Mouse (Mus musculus): ENCODE measurements around the gene Clec16a.

Clec16a gene

DNA sequence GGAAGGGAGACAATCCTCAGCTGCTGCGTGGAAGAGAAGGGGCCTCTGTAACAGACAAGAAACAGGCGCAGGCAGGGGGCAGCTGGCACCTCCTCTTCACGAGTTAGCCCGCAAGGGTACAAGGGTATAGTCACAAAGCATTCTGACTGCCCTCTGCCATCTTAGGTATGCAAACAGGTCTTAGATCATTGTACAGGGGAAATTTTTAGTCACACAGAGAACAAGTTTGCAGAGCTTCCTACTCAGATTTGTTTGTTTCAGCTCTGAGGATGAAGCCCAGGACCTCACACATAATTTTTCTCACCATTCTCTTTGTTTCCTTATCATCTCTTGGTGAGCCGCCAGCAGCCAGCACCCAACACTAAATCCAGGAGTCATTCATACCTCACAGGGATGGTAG, 146.6 kb downstream of the Clec16a start:
- in situ Hi-C loops (cut with MboI; ENCODE audit: low pct_unique_long_range_greater_than_20kb in 1 of 2, low sequenced_read_pairs in 2 of 2, unreplicated experiment in 1 of 2): no loop called here

DNA sequence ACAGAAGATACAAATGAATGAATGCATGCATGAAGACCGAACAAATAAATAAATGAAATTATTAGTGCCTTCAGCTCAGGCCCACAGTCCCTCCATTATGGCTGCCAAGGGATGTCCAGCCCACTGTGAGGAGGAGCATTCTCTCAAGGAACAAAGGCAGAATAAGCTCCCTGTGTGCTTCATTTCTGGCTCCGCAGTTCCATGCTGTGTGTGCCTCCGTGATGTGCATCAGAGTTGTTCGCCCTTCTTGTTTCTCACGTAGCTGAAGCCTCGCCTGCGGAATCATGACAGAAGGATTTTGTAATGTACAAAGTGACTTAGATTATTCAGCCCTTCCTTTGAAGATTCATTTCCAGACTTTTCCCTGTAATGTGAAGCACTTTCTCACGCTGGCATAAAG, 147.7 kb downstream of the Clec16a start:
- in situ Hi-C loops (cut with MboI; ENCODE audit: low pct_unique_long_range_greater_than_20kb in 1 of 2, low sequenced_read_pairs in 2 of 2, unreplicated experiment in 1 of 2): no loop called here

- in situ Hi-C loops (cut with MboI; ENCODE audit: low pct_unique_long_range_greater_than_20kb in 1 of 2, low sequenced_read_pairs in 2 of 2, unreplicated experiment in 1 of 2): no loop called here
Observed at GRCm38 (mm10) chr16:10693424-10693823, 148.3 kb downstream of the Clec16a start.

DNA sequence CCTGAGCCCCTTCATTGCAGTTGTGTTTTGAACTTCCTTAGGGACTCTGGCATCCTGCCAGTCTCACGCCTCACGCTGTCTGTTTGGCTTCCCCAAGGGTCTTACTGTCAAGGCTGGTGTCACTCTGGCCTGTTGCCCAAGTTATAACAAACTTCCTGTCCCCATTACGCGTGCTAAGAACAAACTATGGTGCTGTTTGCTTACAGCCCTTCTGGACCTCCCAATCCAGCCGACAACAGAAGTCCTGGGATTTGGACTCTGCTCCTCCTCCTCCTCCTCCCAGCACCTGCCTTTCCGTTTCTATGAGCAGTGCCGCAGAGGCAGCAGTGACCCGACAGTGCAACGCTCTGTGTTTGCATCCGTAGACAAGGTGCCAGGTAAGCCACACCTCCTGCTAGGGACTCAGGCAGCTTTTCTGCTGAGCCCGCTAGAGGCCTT, 149.3 kb downstream of the Clec16a start:
- in situ Hi-C loops (cut with MboI; ENCODE audit: low pct_unique_long_range_greater_than_20kb in 1 of 2, low sequenced_read_pairs in 2 of 2, unreplicated experiment in 1 of 2): no loop called here

DNA sequence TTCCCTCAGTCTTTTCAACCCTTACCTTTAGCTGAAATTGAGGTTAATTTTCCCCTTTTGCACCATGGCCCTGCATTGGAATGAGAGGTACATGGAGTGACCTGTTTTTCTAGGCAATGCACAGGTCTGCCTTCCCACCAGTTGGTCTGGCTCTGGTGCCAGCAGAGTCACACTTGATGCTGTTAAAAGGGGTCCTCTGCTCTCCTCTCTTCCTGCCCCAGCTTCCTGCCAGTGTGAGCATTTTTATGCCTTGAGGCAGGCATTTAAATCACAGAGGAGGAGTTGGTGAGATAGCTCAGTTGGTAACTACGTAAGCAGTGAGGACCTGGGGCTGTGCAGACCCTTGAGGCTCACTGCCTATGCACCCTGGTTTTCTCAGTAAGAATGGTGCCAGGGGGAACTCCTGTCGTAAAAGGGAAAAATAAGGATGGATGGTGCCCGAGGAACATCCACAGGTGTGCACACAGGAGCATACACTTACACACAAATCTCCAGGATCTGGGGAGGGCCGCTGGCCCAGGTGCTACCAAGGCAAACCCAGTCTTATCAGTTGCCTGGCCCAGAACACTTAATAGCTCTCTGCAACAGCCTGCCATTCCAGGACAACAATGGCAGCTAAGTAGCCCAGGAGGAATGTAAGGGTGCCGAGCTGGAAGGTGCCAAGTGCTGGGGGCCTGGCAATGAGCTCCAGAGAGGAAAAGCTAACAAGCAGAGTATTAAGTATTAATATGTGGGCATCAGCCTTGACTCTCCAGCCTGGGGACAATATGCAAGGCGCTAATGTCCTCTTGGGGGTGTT, 152.9 kb downstream of the Clec16a start:
- in situ Hi-C loops (cut with MboI; ENCODE audit: low pct_unique_long_range_greater_than_20kb in 1 of 2, low sequenced_read_pairs in 2 of 2, unreplicated experiment in 1 of 2): no loop called here

DNA sequence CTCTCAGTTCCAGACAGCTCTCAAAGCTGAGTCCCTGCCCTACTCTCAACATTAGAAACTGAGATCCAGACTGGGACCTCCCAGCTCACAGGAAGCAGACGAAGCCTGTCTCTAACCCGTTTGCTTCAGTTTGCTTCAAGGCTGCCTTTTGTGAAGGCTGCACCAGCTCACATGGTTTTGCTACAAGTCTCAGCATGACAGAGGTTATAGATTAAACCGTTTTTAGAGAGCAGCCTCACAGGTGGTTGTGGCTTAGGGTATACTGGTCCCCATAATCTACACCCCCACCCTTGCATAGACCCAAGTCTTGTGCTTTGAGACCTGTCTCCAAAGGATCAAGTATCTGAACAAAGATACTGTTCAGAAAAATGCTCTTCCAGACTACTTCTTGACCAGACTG, 154.2 kb downstream of the Clec16a start:
- in situ Hi-C loops (cut with MboI; ENCODE audit: low pct_unique_long_range_greater_than_20kb in 1 of 2, low sequenced_read_pairs in 2 of 2, unreplicated experiment in 1 of 2): no loop called here

DNA sequence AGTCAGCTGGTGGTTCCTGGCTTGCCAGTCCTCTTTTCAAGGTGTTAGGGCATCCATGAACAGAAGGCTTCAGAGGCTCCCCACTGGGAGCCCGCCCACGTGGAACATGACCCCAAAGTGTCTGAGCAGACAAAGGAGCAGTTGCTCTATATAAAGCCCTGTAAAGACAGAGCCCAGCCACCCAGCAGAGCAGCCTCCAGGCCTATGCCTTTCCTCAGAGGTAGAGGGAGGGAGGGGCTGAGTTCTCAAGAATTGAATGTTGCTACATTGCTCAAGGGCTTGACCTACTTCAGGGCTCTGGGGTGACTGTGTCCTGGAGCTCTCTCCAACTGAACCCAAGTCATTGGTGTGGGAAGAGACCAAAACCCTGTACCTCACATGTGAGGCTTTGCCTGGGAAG, 155.0 kb downstream of the Clec16a start:
- in situ Hi-C loops (cut with MboI; ENCODE audit: low pct_unique_long_range_greater_than_20kb in 1 of 2, low sequenced_read_pairs in 2 of 2, unreplicated experiment in 1 of 2): no loop called here

GRCm38 (mm10) chr16:10702399-10702798, 157.3 kb downstream of the Clec16a start:
- in situ Hi-C loops (cut with MboI; ENCODE audit: low pct_unique_long_range_greater_than_20kb in 1 of 2, low sequenced_read_pairs in 2 of 2, unreplicated experiment in 1 of 2): no loop called here

- in situ Hi-C loops (cut with MboI; ENCODE audit: low pct_unique_long_range_greater_than_20kb in 1 of 2, low sequenced_read_pairs in 2 of 2, unreplicated experiment in 1 of 2): no loop called here
Observed at GRCm38 (mm10) chr16:10703932-10704331, 158.8 kb downstream of the Clec16a start.

DNA sequence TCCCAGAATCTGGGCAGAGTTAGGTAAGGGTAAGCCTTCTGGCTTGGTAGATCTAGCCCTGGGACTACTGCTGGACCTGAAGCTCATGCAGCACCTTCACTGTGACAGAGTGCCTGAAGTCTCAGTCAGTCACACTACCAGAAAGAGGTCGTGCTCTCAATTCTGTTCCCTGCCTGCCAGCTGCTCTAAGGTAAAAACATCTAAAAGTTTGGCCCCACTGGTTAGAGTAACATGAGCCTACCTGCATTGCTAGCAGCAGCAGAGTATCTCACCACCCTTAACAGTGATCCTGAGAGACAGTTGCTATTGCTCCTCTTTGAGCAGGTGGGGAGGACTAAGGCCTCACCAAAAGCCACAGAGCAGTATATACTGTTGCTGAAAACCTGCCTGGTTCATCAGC, 160.3 kb downstream of the Clec16a start:
- in situ Hi-C loops (cut with MboI; ENCODE audit: low pct_unique_long_range_greater_than_20kb in 1 of 2, low sequenced_read_pairs in 2 of 2, unreplicated experiment in 1 of 2): no loop called here

- in situ Hi-C loops (cut with MboI; ENCODE audit: low pct_unique_long_range_greater_than_20kb in 1 of 2, low sequenced_read_pairs in 2 of 2, unreplicated experiment in 1 of 2): no loop called here
Observed at GRCm38 (mm10) chr16:10711524-10711923, 166.4 kb downstream of the Clec16a start.

GRCm38 (mm10) chr16:10713041-10713440, 167.9 kb downstream of the Clec16a start:
- in situ Hi-C loops (cut with MboI; ENCODE audit: low pct_unique_long_range_greater_than_20kb in 1 of 2, low sequenced_read_pairs in 2 of 2, unreplicated experiment in 1 of 2): no loop called here

DNA sequence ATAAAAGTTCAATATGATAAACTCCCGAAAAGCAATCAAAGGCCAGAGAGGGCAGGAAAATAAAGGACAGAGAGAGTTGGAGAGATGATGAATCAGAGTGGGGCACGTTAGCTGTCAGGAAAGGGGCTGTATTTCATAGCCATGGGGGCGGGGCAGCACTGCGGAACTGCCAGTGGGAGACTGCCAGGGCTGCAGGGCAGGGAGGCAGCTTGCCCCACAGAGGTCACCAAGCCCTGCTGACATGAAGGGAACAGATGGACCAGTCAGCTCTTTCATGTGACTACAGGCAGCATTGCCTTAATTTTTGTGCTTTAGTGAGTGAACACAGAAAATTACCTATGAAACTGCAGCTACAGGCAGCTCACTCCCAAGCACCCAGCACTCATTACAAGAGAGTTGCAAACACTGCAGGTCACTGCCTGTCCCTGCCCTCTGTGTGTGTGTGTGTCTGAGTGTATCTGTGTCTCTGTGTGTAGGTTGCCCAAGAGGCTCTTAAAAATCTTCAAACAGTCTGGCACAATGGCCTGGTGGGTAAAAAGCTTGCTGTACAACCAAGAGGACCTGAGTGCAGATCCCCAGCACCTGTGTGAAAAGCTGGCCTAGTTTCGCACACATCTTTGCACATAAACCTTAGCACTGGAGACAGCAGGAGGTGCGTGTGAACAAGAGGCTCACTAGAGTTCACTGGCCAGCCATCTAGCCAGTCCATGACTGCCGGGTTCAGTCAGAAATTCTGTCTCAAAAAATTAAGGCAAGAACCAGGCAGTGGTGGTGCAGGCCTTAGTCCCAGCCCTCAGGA, 168.5 kb downstream of the Clec16a start:
- in situ Hi-C loops (cut with MboI; ENCODE audit: low pct_unique_long_range_greater_than_20kb in 1 of 2, low sequenced_read_pairs in 2 of 2, unreplicated experiment in 1 of 2): no loop called here

- in situ Hi-C loops (cut with MboI; ENCODE audit: low pct_unique_long_range_greater_than_20kb in 1 of 2, low sequenced_read_pairs in 2 of 2, unreplicated experiment in 1 of 2): no loop called here
Observed at GRCm38 (mm10) chr16:10715211-10715610, 170.1 kb downstream of the Clec16a start.

- in situ Hi-C loops (cut with MboI; ENCODE audit: low pct_unique_long_range_greater_than_20kb in 1 of 2, low sequenced_read_pairs in 2 of 2, unreplicated experiment in 1 of 2): no loop called here
Observed at GRCm38 (mm10) chr16:10715632-10716031, 170.5 kb downstream of the Clec16a start.

DNA sequence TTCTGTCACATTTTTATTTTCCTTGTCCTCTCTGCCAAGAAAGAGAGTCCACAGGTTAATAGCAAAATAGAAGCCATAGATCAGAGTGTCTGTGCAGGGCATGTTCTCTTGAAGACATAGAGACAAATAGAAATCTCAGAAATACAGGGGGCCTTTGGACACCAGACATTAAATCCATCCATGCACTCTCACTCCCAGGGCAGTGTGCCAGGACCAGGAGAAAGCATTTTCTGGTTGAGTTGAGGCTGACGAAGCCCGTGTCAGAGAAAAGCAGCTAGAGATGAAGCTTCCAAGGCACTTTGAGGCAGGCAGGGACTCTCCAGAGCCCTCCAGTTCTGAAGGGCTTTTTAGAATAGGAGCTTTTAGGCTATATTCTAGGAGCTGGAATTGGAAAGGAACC, 171.6 kb downstream of the Clec16a start:
- in situ Hi-C loops (cut with MboI; ENCODE audit: low pct_unique_long_range_greater_than_20kb in 1 of 2, low sequenced_read_pairs in 2 of 2, unreplicated experiment in 1 of 2): no loop called here

DNA sequence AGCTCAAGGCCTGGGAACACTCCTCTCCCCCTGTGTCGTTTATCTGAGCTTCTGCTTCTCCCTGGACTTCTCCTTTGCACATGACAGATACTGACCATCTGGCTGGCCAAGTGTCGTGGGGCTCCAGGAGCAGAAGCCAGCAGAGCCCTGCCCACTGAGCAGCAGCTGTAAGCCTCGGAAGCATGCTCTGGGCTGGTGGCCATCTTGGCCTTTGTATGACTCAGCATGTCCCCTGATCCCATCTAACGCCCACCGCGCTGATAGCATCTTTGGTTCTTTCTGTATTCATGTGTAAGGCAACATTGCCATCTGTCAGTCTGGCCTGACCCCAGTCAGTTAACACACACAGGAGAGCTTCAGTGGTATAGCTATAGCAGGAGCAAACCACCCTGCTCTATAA, 174.8 kb downstream of the Clec16a start:
- in situ Hi-C loops (cut with MboI; ENCODE audit: low pct_unique_long_range_greater_than_20kb in 1 of 2, low sequenced_read_pairs in 2 of 2, unreplicated experiment in 1 of 2): no loop called here

GRCm38 (mm10) chr16:10722882-10723544, 177.9 kb downstream of the Clec16a start:
- in situ Hi-C loops (cut with MboI; ENCODE audit: low pct_unique_long_range_greater_than_20kb in 1 of 2, low sequenced_read_pairs in 2 of 2, unreplicated experiment in 1 of 2): no loop called here
